Mouse (Mus musculus): Measurements from ENCODE around the gene Olfr370.

- no peak for TF ChIP-seq CTCF (IDR thresholded peaks at IDR 0.05; ENCODE audit: low read depth)
- TF ChIP-seq EP300 (IDR thresholded peaks at IDR 0.05; ENCODE audit: low read depth) = no peak
Measured at GRCm38 (mm10) chr8:83582226-83582625, 46.6 kb downstream of the Olfr370 start.
